Mouse (Mus musculus) kidney, embryonic 15.5 days (tissue): ENCODE data around the gene Dnaja4. TPM values are rescaled to one million over a fixed set of nuclear protein-coding genes. Genes with fewer than 3 reads are reported as not detected.
A peak's percentile ranks its signal among the peaks of the same experiment; 100 is the strongest.

ENCODE experiments used
- ATAC-seq: fragments of 200-750 bp; cut with Nextera tagmentation; replicated peaks from 2 replicates; pipeline ENCODE4 v1.8.0; 2017; ENCODE audit warnings: moderate TSS enrichment; ENCODE audit not compliant: low FRiP score
- H3K27ac ChIP-seq: fragments of 300-500 bp; sonication (generic); 2 replicates; pipeline ENCODE4 v1.5.1; 2015; ENCODE audit warnings: mild to moderate bottlenecking, inconsistent platforms
- H3K27me3 ChIP-seq: fragments of 300-500 bp; sonication (generic); 2 replicates; pipeline ENCODE4 v1.6.1; 2015; ENCODE audit warnings: inconsistent platforms
- H3K36me3 ChIP-seq: fragments of 300-500 bp; sonication (generic); 2 replicates; pipeline ENCODE4 v1.6.1; 2015; ENCODE audit warnings: inconsistent platforms
- H3K4me1 ChIP-seq: fragments of 300-500 bp; sonication (generic); 2 replicates; pipeline ENCODE4 v1.6.1; 2015; ENCODE audit warnings: inconsistent platforms
- H3K4me2 ChIP-seq: fragments of 300-500 bp; sonication (generic); 2 replicates; pipeline ENCODE4 v1.6.1; 2015; ENCODE audit warnings: moderate library complexity, mild to moderate bottlenecking, inconsistent platforms
- H3K4me3 ChIP-seq: fragments of 300-500 bp; sonication (generic); replicated peaks from 2 replicates; pipeline ENCODE4 v1.5.1; 2015; ENCODE audit warnings: mild to moderate bottlenecking, inconsistent platforms
- H3K9ac ChIP-seq: fragments of 300-500 bp; sonication (generic); 2 replicates; pipeline ENCODE4 v1.6.1; 2015; ENCODE audit warnings: mild to moderate bottlenecking, inconsistent platforms
- H3K9me3 ChIP-seq: fragments of 300-500 bp; sonication (generic); replicated peaks from 2 replicates; pipeline ENCODE4 v1.6.1; 2016; ENCODE audit warnings: inconsistent platforms
- WGBS: fragments of 180-500 bp; shearing (Covaris S2); methylation state at CpG from one replicate; pipeline ENCODE4 v1.1.7; 2015; ENCODE audit warnings: mixed read lengths; 5-methylcytosine and 5-hydroxymethylcytosine counted together
- polyA plus RNA-seq: library from polyadenylated mRNA; unstranded; fragments of >200 nt; fragmentation: Nextera tagmentation; extraction: Ambion mirVana; gene quantifications from 2 replicates; pipeline ENCODE4 v1.2.1, GENCODE M21; 2015

Gene Dnaja4
- 3.6 and 4.4 TPM in 2 replicates for polyA plus RNA-seq

GRCm38 (mm10) chr9:54698318-54699086 lies at the start of gene Dnaja4:
Gene Dnaja4, plus strand, starts transcription at chr9:54698873.
- peak; percentile 38 for ATAC-seq
- Histone ChIP-seq H3K9ac (peak within 1 kb of the TSS; percentile 68), H3K4me3 (peak within 1 kb of the TSS; percentile 73), H3K36me3 (no peaks in the 10 kb centered on the region), H3K27me3 (peaks cover 35% of the 10 kb centered on the region), H3K4me2 (peak within 1 kb of the TSS; percentile 96), H3K27ac (no peak within 1 kb of the TSS), H3K4me1 (peaks cover 15% of the 10 kb centered on the region), H3K9me3 (no peaks in the 10 kb centered on the region)
- 63% methylated on average over 17 of the region's 17 CpGs for WGBS

GRCm38 (mm10) chr9:54649360-54649759 lies 49.3 kb upstream of the Dnaja4 start:
- 80% methylated on average over 1 of the region's 1 CpGs for WGBS
- no peak overlapping the region for H3K9ac ChIP-seq

DNA sequence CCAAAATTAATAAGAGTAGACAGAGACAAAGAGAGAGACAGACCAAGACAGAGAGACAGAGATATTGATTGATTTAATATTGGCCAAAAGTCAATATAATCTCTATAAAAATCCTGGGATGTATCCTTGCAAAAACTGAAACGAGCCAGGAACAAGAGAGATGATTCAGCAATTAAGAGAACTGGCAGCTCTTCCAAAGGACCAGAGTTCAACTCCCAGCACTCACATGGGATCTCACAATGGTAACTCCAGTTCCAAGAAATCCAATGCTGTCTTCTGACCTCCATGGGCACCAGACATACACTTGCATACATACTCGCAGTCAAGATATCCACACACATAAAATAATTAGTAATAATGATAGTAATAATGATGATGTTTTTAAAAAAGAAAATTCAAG lies 45.9 kb upstream of the Dnaja4 start:
- Histone ChIP-seq H3K4me1 (0 out of 2 replicates have a peak, but pooled peaks cover under 1% of the 10 kb centered on the region), H3K4me3 (no peak overlapping the region), H3K9me3 (no peaks in the 10 kb centered on the region), H3K4me2 (no peak overlapping the region), H3K9ac (no peak overlapping the region), H3K27me3 (no peaks in the 10 kb centered on the region), H3K27ac (no peak overlapping the region), H3K36me3 (no peaks in the 10 kb centered on the region)
- whole genome bisulfite sequencing = 88% methylated on average over 2 of the region's 2 CpGs
- ATAC-seq = no peak

More at GRCm38 (mm10) chr9:54649360-54649759, 49.3 kb upstream of the Dnaja4 start:
- Histone ChIP-seq H3K27ac (no peak overlapping the region), H3K4me1 (0 out of 2 replicates have a peak, but pooled peaks cover 3% of the 10 kb centered on the region), H3K36me3 (no peaks in the 10 kb centered on the region), H3K9me3 (no peaks in the 10 kb centered on the region), H3K4me2 (no peak overlapping the region), H3K4me3 (no peak overlapping the region), H3K27me3 (0 out of 2 replicates have a peak, but pooled peaks cover 4% of the 10 kb centered on the region)
- ATAC-seq = no peak

DNA sequence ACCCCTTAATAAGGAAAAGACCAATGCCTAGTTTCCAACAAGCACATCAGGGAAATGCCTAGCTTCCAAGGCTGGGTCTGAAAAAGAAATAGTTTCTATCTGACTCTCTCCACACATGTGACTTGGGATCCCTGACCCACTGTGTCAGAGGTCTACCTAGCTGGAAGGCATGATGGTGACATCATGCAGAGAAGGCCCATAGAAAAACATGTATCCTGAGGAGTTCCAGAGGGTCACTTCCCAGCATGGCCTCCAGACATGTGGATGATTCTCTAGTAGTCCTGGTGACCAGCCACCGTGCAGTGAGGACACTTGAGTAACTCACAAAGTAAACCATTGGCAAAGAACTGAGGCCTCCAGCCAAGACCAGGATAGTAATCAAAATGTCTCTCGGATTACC lies 42.8 kb upstream of the Dnaja4 start:
- H3K4me1 ChIP-seq = no peaks in the 10 kb centered on the region
- H3K27me3 ChIP-seq = no peaks in the 10 kb centered on the region
- no peak overlapping the region for H3K4me3 ChIP-seq
- H3K27ac ChIP-seq = no peak overlapping the region
- ATAC-seq = no peak
- H3K9ac ChIP-seq = no peak overlapping the region
- H3K36me3 ChIP-seq = no peaks in the 10 kb centered on the region
- 72% methylated on average over 2 of the region's 2 CpGs for WGBS
- H3K4me2 ChIP-seq = no peak overlapping the region
- H3K9me3 ChIP-seq = no peaks in the 10 kb centered on the region

- no peak overlapping the region for H3K27ac ChIP-seq
- H3K4me3 ChIP-seq = no peak overlapping the region
- WGBS = 82% methylated on average over 6 of the region's 6 CpGs
- H3K36me3 ChIP-seq = no peaks in the 10 kb centered on the region
- no peaks in the 10 kb centered on the region for H3K9me3 ChIP-seq
- no peak for ATAC-seq
- H3K4me2 ChIP-seq = no peak overlapping the region
- no peaks in the 10 kb centered on the region for H3K27me3 ChIP-seq
- no peak overlapping the region for H3K9ac ChIP-seq
- H3K4me1 ChIP-seq = peaks cover 2% of the 10 kb centered on the region
These were observed 42.3 kb upstream of the Dnaja4 start for GRCm38 (mm10) chr9:54656402-54656801.

DNA sequence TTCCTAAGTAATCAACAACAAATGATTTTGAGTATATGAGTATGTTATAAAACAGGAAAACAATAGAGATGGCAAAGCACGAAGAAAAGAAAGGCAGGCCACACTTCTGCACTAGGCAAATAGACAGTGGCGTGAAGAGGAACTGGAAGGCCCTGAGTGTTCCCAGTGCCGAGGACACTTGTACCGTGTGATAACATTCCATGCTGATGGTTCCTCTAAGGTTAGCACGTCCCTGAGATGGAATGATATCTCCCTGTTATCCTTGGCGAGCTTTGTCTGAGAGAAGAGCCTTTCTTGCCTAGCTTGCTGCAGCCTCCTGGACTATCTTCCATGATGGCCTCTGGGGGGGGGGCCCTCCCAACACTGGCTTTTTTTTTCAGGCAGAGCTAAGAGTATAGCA lies 39.9 kb upstream of the Dnaja4 start:
- 84% methylated on average over 6 of the region's 6 CpGs for WGBS

GRCm38 (mm10) chr9:54661605-54662377 lies 36.9 kb upstream of the Dnaja4 start, which contains the start of gene Acsbg1:
Gene Acsbg1, minus strand, starts transcription at chr9:54661870.
- WGBS = 18% methylated on average over 10 of the region's 10 CpGs
- H3K27me3 ChIP-seq = no peaks in the 10 kb centered on the region
- no peak within 1 kb of the TSS for H3K4me3 ChIP-seq
- H3K36me3 ChIP-seq = no peaks in the 10 kb centered on the region
- H3K4me1 ChIP-seq = peaks cover 14% of the 10 kb centered on the region
- no peaks in the 10 kb centered on the region for H3K9me3 ChIP-seq
- peak within 1 kb of the TSS; percentile 40 for H3K4me2 ChIP-seq
- ATAC-seq = peak; percentile 54
- no peak within 1 kb of the TSS for H3K9ac ChIP-seq
- no peak within 1 kb of the TSS for H3K27ac ChIP-seq

More for the DNA sequence above, 39.9 kb upstream of the Dnaja4 start:
- no peak overlapping the region for H3K27ac ChIP-seq
- ATAC-seq = no peak
- H3K27me3 ChIP-seq = no peaks in the 10 kb centered on the region
- peaks cover 14% of the 10 kb centered on the region for H3K4me1 ChIP-seq
- H3K9me3 ChIP-seq = no peaks in the 10 kb centered on the region
- no peaks in the 10 kb centered on the region for H3K36me3 ChIP-seq
- H3K4me3 ChIP-seq = no peak overlapping the region
- H3K9ac ChIP-seq = no peak overlapping the region
- H3K4me2 ChIP-seq = no peak overlapping the region

- H3K9ac ChIP-seq = no peak overlapping the region
- no peak for ATAC-seq
- no peaks in the 10 kb centered on the region for H3K36me3 ChIP-seq
- H3K9me3 ChIP-seq = no peaks in the 10 kb centered on the region
- no peaks in the 10 kb centered on the region for H3K27me3 ChIP-seq
- WGBS = 78% methylated on average over 9 of the region's 9 CpGs
- no peak overlapping the region for H3K4me3 ChIP-seq
- H3K4me1 ChIP-seq = peaks cover 14% of the 10 kb centered on the region
- no peak overlapping the region for H3K4me2 ChIP-seq
- H3K27ac ChIP-seq = no peak overlapping the region
These were observed 34.3 kb upstream of the Dnaja4 start for GRCm38 (mm10) chr9:54664358-54664757.

- Histone ChIP-seq H3K4me2 (no peak overlapping the region), H3K4me1 (peaks cover 14% of the 10 kb centered on the region), H3K36me3 (no peaks in the 10 kb centered on the region), H3K27ac (no peak overlapping the region), H3K9ac (no peak overlapping the region), H3K4me3 (no peak overlapping the region), H3K9me3 (no peaks in the 10 kb centered on the region), H3K27me3 (no peaks in the 10 kb centered on the region)
- no peak for ATAC-seq
- WGBS = 94% methylated on average over 3 of the region's 3 CpGs
These were observed 32.6 kb upstream of the Dnaja4 start for GRCm38 (mm10) chr9:54666116-54666515.

DNA sequence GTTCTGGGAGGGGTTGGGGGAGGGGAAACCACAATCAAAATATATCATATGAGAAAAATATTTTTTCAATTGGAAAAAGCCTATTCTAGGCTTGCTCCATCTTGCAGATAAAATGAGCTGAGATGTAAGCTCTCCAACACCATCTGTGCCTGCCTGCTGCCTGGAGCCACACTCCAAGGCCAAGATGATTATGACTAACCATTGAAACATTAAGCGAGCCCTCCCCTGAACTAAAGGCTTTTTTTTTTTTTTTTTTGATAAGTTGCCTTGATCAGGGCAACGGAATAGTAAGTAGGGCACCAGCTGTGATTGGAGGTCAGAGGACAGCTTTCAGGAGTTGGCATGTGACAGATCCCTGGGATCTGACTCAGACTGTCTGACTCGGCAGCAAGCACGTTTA lies 30.2 kb upstream of the Dnaja4 start:
- no peaks in the 10 kb centered on the region for H3K27me3 ChIP-seq
- no peak overlapping the region for H3K4me3 ChIP-seq
- H3K9ac ChIP-seq = no peak overlapping the region
- WGBS = 88% methylated on average over 4 of the region's 4 CpGs
- H3K36me3 ChIP-seq = no peaks in the 10 kb centered on the region
- ATAC-seq = no peak
- H3K4me2 ChIP-seq = no peak overlapping the region
- H3K4me1 ChIP-seq = no peaks in the 10 kb centered on the region
- no peak overlapping the region for H3K27ac ChIP-seq
- H3K9me3 ChIP-seq = no peaks in the 10 kb centered on the region

DNA sequence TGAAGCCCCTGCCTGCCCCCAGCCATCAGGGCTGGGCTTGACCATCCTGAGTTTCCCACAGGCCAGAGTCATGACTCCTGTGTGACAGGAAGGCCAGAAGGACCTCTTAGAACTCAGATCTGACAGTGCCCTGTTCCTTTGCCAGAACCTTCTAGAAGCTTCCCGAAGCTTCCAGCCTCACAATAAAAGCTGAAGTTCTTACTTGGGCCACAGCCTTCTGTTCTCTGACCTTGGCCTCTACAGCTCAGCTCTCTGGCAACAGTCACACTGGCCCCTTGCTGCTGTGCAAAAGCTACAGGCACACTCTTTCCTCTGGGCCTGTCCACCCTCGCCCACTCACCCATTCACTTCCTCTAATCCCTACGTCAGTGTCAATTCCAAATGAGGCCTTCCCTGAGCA lies 26.7 kb upstream of the Dnaja4 start:
- no peak overlapping the region for H3K4me3 ChIP-seq
- no peak for ATAC-seq
- peaks cover 1% of the 10 kb centered on the region; the same call in 1 of the 2 replicates for H3K27me3 ChIP-seq
- 75% methylated on average over 3 of the region's 3 CpGs for WGBS
- H3K4me1 ChIP-seq = peaks cover 4% of the 10 kb centered on the region; the same call in 1 of the 2 replicates
- H3K4me2 ChIP-seq = no peak overlapping the region
- no peaks in the 10 kb centered on the region for H3K36me3 ChIP-seq
- H3K27ac ChIP-seq = no peak overlapping the region
- no peaks in the 10 kb centered on the region for H3K9me3 ChIP-seq
- no peak overlapping the region for H3K9ac ChIP-seq

GRCm38 (mm10) chr9:54673887-54674286 lies 24.8 kb upstream of the Dnaja4 start:
- Histone ChIP-seq H3K4me1 (peaks cover 4% of the 10 kb centered on the region; the same call in 1 of the 2 replicates), H3K9ac (no peak overlapping the region), H3K27me3 (peaks cover 12% of the 10 kb centered on the region), H3K4me3 (no peak overlapping the region), H3K9me3 (no peaks in the 10 kb centered on the region), H3K27ac (no peak overlapping the region), H3K36me3 (no peaks in the 10 kb centered on the region), H3K4me2 (no peak overlapping the region)
- WGBS = 86% methylated on average over 13 of the region's 13 CpGs
- no peak for ATAC-seq
